Mouse (Mus musculus): ENCODE measurements around the gene Gsdmc4.
"Not testable (repeated sequence)": the region's sequence is repeated elsewhere in the genome, so short reads cannot be mapped to it uniquely, and the experiment has no call there.

The Gsdmc4 gene

DNA sequence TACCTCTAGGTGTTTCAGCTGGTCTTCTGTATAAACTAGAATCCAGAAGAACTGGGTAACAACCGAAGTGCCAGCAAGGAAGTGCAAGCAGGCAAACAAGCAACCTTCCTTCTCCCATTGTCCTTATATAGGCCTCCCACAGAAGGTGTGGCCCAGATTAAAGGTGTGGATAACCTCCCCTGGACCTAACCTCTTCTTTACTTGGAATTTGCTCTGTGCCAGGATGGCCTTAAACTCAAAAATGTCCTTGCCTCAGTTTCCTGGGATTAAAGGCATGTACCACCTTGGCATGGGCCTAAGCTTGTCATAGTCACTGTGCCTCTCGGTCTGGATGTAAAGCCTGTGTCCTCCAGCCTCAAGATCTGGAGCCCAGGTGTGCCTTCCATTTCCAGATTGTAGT is at the start of gene Gsdmc4:
TSS of gene Gsdmc4 (minus strand) at position 101 of the 400 bp plus-strand sequence.
- in situ Hi-C loops (cut with MboI): not testable (repeated sequence)

DNA sequence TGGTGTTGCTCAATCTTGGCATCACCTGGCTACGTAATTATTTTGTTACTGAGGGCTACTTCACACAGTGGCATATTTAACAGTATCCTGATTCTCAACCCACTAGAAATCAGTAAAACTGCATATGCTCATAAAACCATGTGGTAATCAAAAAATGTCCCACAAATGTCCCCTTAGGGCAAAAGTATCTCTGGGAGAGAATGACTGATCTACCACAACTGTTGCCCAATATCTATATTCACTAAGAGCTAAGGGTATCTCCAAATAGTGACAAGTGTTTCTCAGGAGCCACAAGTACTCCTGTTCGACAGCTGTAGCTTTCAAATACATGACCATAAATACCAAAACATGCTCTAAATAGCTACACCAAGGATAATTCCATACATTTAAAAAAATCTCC is 48.4 kb upstream of the Gsdmc4 start:
- in situ Hi-C loops (cut with MboI): no loop called here

DNA sequence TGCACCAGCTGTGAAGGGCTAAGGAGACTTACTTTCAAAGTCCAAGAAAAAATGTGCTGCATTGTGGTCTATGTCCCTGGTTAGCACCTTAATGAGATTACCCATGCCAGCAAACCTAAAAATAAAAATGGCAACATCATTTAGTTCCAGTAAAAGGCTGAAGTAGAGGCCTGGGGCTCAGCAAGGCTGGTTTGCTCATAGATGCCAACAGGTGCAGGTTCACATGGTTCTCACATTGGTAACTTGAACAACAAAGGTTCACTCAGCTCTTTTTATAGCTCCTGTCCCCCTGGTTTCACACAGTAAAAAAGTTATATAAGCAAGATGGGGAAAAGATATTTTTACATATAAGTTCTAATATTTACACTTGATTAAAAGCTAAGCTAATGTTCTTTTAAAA is 45.5 kb upstream of the Gsdmc4 start:
- in situ Hi-C loops (cut with MboI): no loop called here

DNA sequence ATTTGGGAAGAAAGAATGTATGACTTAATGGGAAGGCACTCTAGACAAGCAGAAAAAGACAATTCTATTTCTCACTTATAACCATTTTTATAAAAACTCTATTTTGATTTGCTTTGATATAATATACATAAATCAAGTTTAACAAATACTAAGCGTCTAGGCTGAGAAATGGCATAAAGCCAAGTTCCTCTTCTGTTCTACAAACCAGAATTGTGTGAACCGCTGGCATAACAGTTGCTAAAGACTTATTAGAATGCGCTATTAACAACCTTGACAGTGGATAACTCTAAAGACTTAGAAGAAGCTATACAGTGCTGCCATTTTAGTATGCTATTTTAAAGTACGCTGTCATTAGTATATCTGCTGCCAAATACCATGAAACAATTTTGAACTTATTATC is 41.2 kb upstream of the Gsdmc4 start:
- in situ Hi-C loops (cut with MboI): no loop called here

DNA sequence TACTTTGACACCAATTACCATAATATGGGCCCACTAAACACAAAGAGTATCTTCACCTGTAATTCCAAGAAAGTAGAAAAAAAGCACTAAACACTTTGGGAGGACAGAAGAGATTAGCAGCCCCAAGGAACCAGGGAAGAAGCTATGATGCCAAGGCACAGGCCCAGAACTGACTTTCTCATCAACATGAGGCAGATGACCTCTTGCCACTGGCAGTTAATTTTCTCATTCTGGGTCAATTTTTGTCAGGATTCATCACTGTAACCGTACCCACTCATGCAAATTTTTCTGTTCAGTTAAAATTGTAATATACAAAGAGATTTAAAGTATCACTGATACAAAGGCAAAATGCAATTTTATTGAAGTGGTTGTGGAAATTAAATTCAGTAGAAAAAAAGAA is 29.1 kb upstream of the Gsdmc4 start:
- in situ Hi-C loops (cut with MboI): no loop called here

DNA sequence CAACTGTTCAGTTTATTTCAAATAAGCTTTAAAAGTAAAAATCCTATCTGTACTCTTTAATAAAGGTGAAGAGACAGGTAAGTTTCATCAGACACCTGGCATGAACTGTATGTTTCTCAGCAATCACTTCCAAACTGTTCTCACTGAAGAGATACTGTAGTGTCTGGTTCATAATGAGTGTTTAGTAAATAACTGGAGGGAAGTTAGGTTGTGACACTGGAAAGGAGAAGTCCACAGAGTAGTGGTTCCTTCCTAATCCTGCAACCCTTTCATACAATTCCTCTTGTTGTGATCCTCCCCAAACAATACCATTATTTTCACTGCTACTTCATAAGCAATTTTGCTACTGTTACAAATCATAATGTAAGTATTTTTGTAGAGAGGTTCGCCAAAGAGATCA is 20.6 kb upstream of the Gsdmc4 start:
- in situ Hi-C loops (cut with MboI): no loop called here

DNA sequence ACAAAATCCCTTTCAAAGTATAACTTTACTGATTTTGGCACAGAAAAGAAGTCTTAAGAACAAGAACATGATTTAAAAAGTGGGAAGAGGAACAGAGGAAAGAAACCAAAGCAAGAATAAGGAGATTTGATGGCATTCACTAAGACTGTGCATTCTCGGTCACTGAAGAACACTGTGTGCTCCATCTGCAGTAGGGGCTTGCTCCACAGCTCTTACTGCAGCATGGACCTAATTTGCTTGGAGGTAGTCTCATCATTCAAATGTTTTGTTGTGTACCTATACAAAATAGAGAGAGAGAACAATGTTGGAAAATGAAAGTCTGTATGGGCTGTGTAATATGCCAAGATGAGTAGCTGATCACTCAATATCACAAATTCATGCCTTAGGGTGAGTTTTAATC is 19.3 kb upstream of the Gsdmc4 start:
- in situ Hi-C loops (cut with MboI): no loop called here

DNA sequence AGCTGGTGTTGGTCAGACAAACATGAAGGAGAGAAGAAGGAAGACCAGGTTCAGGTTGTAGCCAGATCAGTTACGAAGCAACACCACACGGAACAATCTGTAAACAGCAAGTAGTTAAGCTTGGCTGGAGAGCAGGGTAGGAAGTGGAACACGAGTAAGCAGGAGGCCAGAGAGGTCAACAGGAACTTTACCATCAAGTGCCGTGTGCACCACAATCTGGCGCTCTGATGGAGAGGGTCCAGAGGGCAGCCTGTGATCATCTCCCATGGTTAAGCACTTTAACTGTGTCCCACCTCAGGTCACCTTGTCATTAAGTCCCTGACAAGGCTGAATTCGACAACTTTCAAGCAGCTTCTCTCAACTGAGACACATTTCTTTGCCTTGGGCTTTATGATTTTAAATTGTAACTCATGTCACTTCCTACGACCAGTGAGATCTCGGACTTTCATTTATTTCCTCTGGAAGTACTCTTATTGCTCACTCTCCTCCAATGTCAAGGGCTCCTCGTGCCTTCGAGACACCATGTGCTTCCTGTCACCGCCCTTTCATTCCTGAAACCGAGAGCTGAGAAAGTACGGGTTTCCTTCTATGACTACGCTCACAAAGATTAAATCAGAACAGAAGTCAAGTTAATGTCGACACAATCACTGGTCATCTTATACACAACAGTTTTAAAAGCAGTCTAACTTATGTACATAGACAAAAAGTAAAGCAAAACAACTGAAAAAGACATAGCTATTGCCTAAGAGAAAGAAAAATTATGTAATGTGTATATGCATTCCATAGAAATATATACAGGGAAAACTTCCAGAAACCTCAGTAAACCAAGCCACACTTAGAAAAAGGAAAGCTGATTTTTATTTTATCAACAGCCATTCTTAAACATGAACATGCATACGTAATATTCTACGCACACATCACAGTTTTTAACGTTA is 18.3 kb upstream of the Gsdmc4 start:
- in situ Hi-C loops (cut with MboI): no loop called here

DNA sequence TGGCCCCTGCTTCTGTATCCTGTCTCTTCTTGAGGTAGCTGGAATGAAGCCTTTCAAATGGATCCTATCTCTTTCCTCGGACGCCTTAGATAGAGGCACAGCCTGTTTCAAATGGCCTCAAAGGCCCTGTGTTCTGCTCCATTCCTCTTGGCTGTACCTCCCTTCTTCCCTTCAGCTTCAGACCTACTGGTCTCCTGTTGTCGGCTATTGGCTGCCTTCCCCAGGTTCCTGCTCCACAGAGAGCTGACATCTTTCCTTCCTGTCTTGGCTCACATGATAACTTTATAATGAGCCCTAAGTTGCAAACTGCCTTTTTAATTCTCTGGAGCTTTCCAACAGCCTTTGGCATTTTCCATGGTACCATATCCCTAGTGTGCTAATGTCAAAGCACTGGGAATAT is 14.1 kb upstream of the Gsdmc4 start:
- in situ Hi-C loops (cut with MboI): no loop called here

DNA sequence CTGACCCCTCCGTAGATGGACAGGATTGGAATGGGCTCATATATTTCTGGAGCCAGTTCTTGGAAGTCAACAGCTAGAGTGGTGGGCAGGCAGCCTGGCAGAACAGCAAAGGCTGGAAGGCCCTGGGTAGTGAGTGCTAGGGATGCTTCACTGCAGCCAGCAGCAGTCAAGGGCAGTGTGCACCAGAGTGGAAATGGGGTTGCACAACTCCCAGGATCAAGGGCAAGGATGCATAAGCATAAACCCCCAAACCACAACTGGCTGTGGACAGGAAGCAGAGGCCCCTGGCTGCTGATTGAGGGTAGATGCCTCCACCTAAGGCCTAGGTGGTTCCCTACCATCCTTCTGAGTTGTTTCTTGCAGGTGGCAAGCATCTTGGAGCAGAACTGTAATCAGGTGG is 12.4 kb upstream of the Gsdmc4 start:
- in situ Hi-C loops (cut with MboI): no loop called here

DNA sequence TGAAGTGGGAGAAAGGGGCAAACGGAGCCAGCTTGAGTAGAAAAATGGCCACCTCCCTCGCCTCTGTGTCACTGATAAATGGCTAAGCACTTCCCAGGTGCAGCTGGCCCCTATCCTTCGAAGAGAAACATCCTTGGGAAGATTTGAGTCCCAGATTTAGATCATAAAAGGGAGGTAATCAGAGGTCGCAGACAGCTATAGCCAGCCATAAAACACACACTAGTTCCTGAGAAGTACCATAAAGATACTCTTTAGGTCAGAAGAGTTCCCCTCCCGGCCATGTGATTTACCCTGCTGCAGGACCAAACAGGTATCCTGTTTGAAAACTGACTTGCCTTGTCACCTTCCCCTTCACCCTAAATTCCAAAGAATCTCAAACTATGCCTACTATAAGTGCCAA is 9.5 kb upstream of the Gsdmc4 start:
- in situ Hi-C loops (cut with MboI): not testable (repeated sequence)

DNA sequence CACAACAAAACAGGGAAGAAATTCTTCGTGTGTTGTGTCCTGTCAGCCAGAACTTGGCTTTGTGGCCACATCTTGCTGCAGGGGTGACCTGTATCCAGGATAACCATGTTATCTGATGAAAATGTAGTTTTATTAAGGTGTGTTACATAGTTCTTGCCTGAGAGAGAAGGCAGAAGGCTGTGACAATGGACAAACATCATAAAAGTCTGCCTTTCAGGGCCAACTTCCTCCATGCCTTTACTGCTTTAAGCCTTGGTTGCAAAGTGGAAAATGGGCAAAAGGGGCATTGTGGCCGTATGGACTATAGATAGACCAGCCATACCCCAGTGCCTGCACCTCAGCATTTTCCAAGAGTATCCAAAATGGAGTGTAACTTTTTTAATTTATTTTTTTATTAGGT is 7.6 kb upstream of the Gsdmc4 start:
- in situ Hi-C loops (cut with MboI): not testable (repeated sequence)

DNA sequence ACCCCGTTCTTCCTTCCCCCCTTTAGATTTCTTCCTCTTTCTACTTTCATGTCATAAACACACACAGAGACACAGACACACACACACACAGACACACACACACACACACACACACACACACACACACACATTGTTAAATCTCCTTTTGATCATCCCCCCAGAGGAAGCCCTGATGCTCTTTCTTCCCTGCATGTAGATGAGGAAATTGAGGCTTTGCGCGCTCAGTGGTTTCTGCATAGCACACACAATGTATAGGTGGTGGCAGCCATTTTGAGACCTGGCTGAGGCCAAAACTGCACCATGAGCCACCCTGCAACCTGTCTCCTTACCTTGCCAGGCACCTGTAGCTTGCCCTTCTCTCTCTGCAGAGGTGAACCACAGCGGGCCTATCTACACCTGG is 4.5 kb upstream of the Gsdmc4 start:
- in situ Hi-C loops (cut with MboI): not testable (repeated sequence)

DNA sequence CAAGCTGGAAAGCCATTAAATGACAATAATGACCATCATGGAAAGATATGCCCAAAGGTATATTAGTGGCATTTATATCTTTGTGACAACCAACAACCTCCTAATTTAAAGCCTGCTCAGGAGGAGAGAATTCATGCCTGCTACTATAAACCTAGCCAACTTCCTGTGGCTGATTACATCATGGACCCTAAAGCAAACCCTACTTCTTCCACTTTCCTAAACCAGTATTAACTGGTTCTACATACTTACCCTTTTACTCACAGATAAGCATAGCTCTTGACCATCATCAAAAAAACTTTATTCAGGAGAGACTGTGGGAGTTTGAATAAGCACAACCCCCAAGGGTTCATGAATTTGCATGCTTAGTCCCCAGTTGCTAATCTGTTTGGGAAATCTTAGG is 2.2 kb downstream of the Gsdmc4 start:
- in situ Hi-C loops (cut with MboI): not testable (repeated sequence)

DNA sequence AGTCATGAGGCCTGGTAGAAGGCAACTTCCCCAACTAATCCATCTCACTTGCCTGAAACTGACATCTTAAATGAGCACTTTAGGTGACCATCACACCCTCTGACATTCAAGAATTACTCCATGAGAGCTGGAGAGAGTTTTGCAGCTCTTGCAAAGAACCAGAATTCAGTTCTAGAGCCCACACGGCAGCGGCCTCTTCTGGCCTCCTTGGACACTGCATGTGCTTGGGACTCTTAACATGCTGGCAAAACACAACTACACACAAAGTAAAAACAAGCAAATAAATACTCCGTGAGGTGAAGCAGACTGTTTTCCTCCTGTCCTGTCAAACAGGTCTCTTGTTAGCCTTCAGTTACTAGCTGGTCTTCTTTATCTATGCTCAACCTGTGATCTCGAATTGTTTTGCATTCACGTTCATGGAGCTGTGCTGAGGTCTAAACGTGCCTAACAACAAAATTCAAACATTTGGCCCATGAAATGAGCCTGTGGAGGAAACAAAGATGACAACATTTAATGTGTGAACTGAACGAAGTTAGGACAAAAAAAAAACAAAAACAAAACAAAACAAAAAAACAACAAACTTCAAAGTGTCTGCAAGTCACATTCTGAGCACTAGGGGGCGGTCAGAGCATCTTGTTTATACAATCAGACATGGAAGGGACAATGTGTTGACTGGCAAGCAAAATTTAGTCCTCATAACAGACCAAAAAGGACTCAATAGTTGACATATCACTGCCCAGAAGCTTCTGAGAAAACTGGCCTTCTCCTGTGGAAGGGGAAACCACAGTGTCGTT is 16.3 kb downstream of the Gsdmc4 start:
- in situ Hi-C loops (cut with MboI): not testable (repeated sequence)

DNA sequence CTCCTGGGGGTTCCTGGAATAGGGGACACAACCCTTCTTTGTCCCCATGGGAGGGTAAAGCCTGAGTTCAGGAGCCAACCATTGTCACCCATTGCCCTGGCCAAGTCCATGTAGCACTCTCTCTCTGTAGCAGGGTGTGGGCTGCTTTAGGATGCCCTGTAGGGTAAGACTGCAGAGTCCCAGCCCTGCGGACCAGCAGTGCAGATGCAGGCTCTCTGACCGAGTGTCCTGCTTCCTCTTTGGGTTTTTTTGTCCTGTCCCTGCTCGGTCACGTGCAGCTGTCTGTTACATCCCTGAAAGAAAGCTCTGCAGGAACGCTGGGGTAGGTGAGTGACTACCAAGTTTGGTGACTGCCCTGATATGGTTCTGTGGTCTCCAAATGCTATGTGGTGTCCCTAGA is 23.7 kb downstream of the Gsdmc4 start:
- in situ Hi-C loops (cut with MboI): not testable (repeated sequence)

DNA sequence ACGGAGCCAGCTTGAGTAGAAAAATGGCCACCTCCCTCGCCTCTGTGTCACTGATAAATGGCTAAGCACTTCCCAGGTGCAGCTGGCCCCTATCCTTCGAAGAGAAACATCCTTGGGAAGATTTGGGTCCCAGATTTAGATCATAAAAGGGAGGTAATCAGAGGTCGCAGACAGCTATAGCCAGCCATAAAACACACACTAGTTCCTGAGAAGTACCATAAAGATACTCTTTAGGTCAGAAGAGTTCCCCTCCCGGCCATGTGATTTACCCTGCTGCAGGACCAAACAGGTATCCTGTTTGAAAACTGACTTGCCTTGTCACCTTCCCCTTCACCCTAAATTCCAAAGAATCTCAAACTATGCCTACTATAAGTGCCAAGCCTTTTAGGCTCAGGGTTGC is 24.1 kb downstream of the Gsdmc4 start:
- in situ Hi-C loops (cut with MboI): not testable (repeated sequence)

DNA sequence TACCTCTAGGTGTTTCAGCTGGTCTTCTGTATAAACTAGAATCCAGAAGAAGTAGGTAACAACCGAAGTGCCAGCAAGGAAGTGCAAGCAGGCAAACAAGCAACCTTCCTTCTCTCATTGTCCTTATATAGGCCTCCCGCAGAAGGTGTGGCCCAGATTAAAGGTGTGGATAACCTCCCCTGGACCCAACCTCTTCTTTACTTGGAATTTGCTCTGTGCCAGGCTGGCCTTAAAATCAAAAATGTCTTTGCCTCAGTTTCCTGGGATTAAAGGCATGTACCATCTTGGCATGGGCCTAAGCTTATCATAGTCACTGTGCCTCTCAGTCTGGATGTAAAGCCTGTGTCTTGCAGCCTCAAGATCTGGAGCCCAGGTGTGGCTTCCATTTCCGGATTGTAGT is 33.6 kb downstream of the Gsdmc4 start, which contains the start of gene Gsdmc3:
TSS of gene Gsdmc3 (minus strand) at position 101 of the 400 bp plus-strand sequence.
- in situ Hi-C loops (cut with MboI): not testable (repeated sequence)

DNA sequence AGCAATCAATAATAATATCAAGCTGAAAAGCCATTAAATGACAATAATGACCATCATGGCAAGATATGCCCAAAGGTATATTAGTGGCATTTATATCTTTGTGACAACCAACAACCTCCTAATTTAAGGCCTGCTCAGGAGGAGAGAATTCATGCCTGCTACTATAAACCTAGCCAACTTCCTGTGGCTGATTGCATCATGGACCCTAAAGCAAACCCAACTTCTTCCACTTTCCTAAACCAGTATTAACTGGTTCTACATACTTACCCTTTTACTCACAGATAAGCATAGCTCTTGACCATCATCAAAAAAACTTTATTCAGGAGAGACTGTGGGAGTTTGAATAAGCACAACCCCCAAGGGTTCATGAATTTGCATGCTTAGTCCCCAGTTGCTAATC is 35.9 kb downstream of the Gsdmc4 start:
- in situ Hi-C loops (cut with MboI): not testable (repeated sequence)

DNA sequence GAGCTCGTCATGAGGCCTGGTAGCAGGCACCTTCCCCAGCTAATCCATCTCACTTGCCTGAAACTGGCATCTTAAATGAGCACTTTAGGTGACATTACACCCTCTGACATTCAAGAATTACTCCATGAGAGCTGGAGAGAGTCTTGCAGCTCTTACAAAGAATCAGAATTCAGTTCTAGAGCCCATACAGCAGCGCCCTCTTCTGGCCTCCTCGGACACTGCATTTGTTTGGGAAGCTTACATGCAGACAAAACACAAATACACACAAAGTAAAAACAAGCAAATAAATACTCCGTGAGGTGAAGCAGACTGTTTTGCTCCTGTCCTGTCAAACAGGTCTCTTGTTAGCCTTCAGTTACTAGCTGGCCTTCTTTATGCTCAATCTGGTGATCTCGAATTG is 50.1 kb downstream of the Gsdmc4 start:
- in situ Hi-C loops (cut with MboI): not testable (repeated sequence)
